Mouse (Mus musculus) kidney, postnatal 0 days (tissue): ENCODE data around the gene Wdr48. TPM values are rescaled to one million over a fixed set of nuclear protein-coding genes. Genes with fewer than 3 reads are reported as not detected.

Source experiments
- ATAC-seq: fragments of 200-750 bp; cut with Nextera tagmentation; replicated peaks from 2 replicates; pipeline ENCODE4 v1.8.0; 2017; ENCODE audit warnings: low read depth, moderate number of reproducible peaks, moderate TSS enrichment, moderate library complexity; ENCODE audit not compliant: low FRiP score
- DNase-seq: peaks from one replicate; pipeline ENCODE4 v3.0.0-alpha.2; 2016; ENCODE audit warnings: low spot score
- H3K27ac ChIP-seq: fragments of 300-500 bp; sonication (generic); 2 replicates; pipeline ENCODE4 v1.5.1; 2014; ENCODE audit warnings: mild to moderate bottlenecking
- H3K27me3 ChIP-seq: fragments of 300-500 bp; sonication (generic); 2 replicates; pipeline ENCODE4 v1.6.1; 2014; ENCODE audit warnings: low read length, mixed read lengths; ENCODE audit not compliant: insufficient read depth
- H3K36me3 ChIP-seq: fragments of 300-500 bp; sonication (generic); 2 replicates; pipeline ENCODE4 v1.6.1; 2014; ENCODE audit warnings: low read length, mixed read lengths; ENCODE audit not compliant: insufficient read depth
- H3K4me1 ChIP-seq: fragments of 300-500 bp; sonication (generic); replicated peaks from 2 replicates; pipeline ENCODE4 v1.6.1; 2014; ENCODE audit warnings: antibody characterized with exemption, low read length, mixed read lengths; ENCODE audit not compliant: insufficient read depth
- H3K4me2 ChIP-seq: fragments of 300-500 bp; sonication (generic); 2 replicates; pipeline ENCODE4 v1.6.1; 2014; ENCODE audit warnings: mild to moderate bottlenecking, low read length, moderate library complexity, mixed read lengths
- H3K4me3 ChIP-seq: fragments of 300-500 bp; sonication (generic); replicated peaks from 2 replicates; pipeline ENCODE4 v1.5.1; 2014; ENCODE audit warnings: low read depth, low read length
- H3K9ac ChIP-seq: fragments of 300-500 bp; sonication (generic); 2 replicates; pipeline ENCODE4 v1.6.1; 2014; ENCODE audit warnings: low read depth, low read length
- H3K9me3 ChIP-seq: fragments of 300-500 bp; sonication (generic); replicated peaks from 2 replicates; pipeline ENCODE4 v1.6.1; 2016; ENCODE audit warnings: low read length, inconsistent platforms, mixed read lengths
- CTCF ChIP-seq: IDR thresholded peaks from 2 replicates; pipeline ENCODE4 v1.5.1; 2016; ENCODE audit warnings: antibody characterized with exemption, low read depth, mild to moderate bottlenecking, moderate library complexity
- WGBS: fragments of 180-500 bp; shearing (Covaris S2); extraction: QIAGEN DNeasy Blood & Tissue Kit; methylation state at CpG from one replicate; pipeline ENCODE4 v1.1.7; 2014; 5-methylcytosine and 5-hydroxymethylcytosine counted together
- polyA plus RNA-seq: library from polyadenylated mRNA; unstranded; fragments of >200 nt; fragmentation: Nextera tagmentation; extraction: Ambion mirVana; gene quantifications from 2 replicates; pipeline ENCODE4 v1.2.1, GENCODE M21; 2015

Gene Wdr48
- polyA plus RNA-seq, 1 experiment from 2014 or later = 30.8 TPM

GRCm38 (mm10) chr9:119919858-119920257 is 25.2 kb downstream of the Wdr48 start:
- ATAC-seq (no peak), DNase-seq (no peak)
- TF ChIP-seq CTCF = no peak
- Histone ChIP-seq H3K27me3 (no peaks in the 10 kb centered on the region), H3K9ac (no peak overlapping the region), H3K36me3 (peaks cover 79% of the 10 kb centered on the region), H3K4me3 (no peak overlapping the region), H3K4me2 (no peak overlapping the region), H3K27ac (no peak overlapping the region), H3K9me3 (no peaks in the 10 kb centered on the region), H3K4me1 (no peaks in the 10 kb centered on the region)
- WGBS = 83% methylated on average over 1 of the region's 1 CpGs

GRCm38 (mm10) chr9:119923462-119923861 is 28.8 kb downstream of the Wdr48 start:
- no peak for ATAC-seq

GRCm38 (mm10) chr9:119925120-119925657 is 30.5 kb downstream of the Wdr48 start:
- no peak for DNase-seq
- no peak overlapping the region for H3K9ac ChIP-seq
- ATAC-seq = no peak
- no peaks in the 10 kb centered on the region for H3K9me3 ChIP-seq
- no peaks in the 10 kb centered on the region for H3K27me3 ChIP-seq
- H3K4me3 ChIP-seq = no peak overlapping the region
- peaks cover 79% of the 10 kb centered on the region for H3K36me3 ChIP-seq
- 86% methylated on average over 16 of the region's 16 CpGs for WGBS
- no peak overlapping the region for H3K27ac ChIP-seq
- TF ChIP-seq CTCF = no peak
- no peak overlapping the region for H3K4me2 ChIP-seq
- H3K4me1 ChIP-seq = no peaks in the 10 kb centered on the region

More at GRCm38 (mm10) chr9:119923462-119923861, 28.8 kb downstream of the Wdr48 start:
- H3K4me1 ChIP-seq = no peaks in the 10 kb centered on the region
- H3K27me3 ChIP-seq = no peaks in the 10 kb centered on the region
- 88% methylated on average over 4 of the region's 4 CpGs for WGBS
- peaks cover 80% of the 10 kb centered on the region for H3K36me3 ChIP-seq
- H3K9ac ChIP-seq = no peak overlapping the region
- no peak overlapping the region for H3K4me3 ChIP-seq
- no peaks in the 10 kb centered on the region for H3K9me3 ChIP-seq
- DNase-seq = no peak
- H3K4me2 ChIP-seq = no peak overlapping the region
- H3K27ac ChIP-seq = no peak overlapping the region
- no peak for TF ChIP-seq CTCF

GRCm38 (mm10) chr9:119925729-119926128 is 31.1 kb downstream of the Wdr48 start:
- peaks cover 78% of the 10 kb centered on the region for H3K36me3 ChIP-seq
- no peak overlapping the region for H3K9ac ChIP-seq
- 75% methylated on average over 8 of the region's 8 CpGs for WGBS
- H3K27ac ChIP-seq = no peak overlapping the region
- H3K9me3 ChIP-seq = no peaks in the 10 kb centered on the region
- ATAC-seq (no peak), DNase-seq (no peak)
- H3K4me2 ChIP-seq = no peak overlapping the region
- H3K4me3 ChIP-seq = no peak overlapping the region
- H3K4me1 ChIP-seq = no peaks in the 10 kb centered on the region
- no peaks in the 10 kb centered on the region for H3K27me3 ChIP-seq
- TF ChIP-seq CTCF = no peak

- Histone ChIP-seq H3K9me3 (no peaks in the 10 kb centered on the region), H3K27me3 (no peaks in the 10 kb centered on the region), H3K4me2 (no peak overlapping the region), H3K36me3 (peaks cover 72% of the 10 kb centered on the region), H3K27ac (no peak overlapping the region), H3K4me1 (no peaks in the 10 kb centered on the region), H3K4me3 (no peak overlapping the region), H3K9ac (no peak overlapping the region)
- DNase-seq = peak; percentile 57
- TF ChIP-seq CTCF = no peak
- ATAC-seq = no peak
- 67% methylated on average over 5 of the region's 5 CpGs for WGBS
These were observed 31.8 kb downstream of the Wdr48 start for GRCm38 (mm10) chr9:119926497-119926896.

GRCm38 (mm10) chr9:119932358-119932757 is 37.7 kb downstream of the Wdr48 start:
- Histone ChIP-seq H3K9ac (no peak overlapping the region), H3K4me1 (peaks cover 4% of the 10 kb centered on the region; the same call in 1 of the 2 replicates), H3K4me2 (no peak overlapping the region), H3K27ac (no peak overlapping the region), H3K27me3 (no peaks in the 10 kb centered on the region), H3K4me3 (no peak overlapping the region), H3K36me3 (peaks cover 37% of the 10 kb centered on the region), H3K9me3 (no peaks in the 10 kb centered on the region)
- WGBS = 84% methylated on average over 12 of the region's 12 CpGs
- TF ChIP-seq CTCF = no peak
- DNase-seq = no peak
- no peak for ATAC-seq

GRCm38 (mm10) chr9:119933675-119934074 is 39.0 kb downstream of the Wdr48 start:
- Histone ChIP-seq H3K27me3 (no peaks in the 10 kb centered on the region), H3K36me3 (peaks cover 24% of the 10 kb centered on the region), H3K4me3 (no peak overlapping the region), H3K27ac (no peak overlapping the region), H3K4me2 (no peak overlapping the region), H3K9me3 (no peaks in the 10 kb centered on the region), H3K9ac (no peak overlapping the region), H3K4me1 (peaks cover 10% of the 10 kb centered on the region; the same call in 1 of the 2 replicates)
- DNase-seq (no peak), ATAC-seq (no peak)
- TF ChIP-seq CTCF = no peak
- 91% methylated on average over 6 of the region's 6 CpGs for WGBS
